8 mouse cellular contexts compared by ENCODE assay signal in the genomic region with DNA sequence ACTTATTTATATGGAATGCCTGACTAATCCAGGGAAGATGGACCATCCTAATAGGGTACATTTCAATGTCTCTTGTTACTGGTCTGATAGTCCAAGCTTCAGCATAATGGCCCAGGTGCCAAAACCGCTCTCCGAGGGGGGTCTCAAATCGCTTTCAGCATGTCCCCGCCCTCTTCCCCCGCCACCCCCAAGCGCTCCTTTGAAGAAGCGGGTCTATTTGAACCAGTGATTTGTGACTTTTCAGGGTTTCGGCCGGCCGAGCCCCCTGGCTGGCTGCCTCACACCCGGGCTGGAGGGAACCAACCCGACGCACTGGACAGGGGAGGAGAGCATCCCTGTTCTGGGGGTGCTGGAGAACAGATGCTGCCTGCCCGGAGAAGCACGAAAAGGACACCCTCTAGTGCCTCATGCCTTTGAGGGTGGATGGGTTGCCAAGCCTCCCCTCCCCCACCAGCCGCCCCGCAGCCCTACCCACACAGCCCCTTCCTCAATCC.
DNase-seq lines count a peak whose midpoint lies in the region; ATAC-seq lines count a peak whose summit lies in the region.
"Had no signal": no experiment of that assay in that cellular context is flagged by ENCODE, and none has a peak within 500 bp of the region (broad histone marks: within the 10 kb centered on the region; RNA-seq: fewer than 3 reads in every experiment).

No protein-coding gene starts in this region.

- WGBS in liver, embryonic 11.5 days, result 2% methylated on average over 17 of the region's 17 CpGs
- 0% methylated on average over 17 of the region's 17 CpGs for WGBS in embryonic facial prominence, embryonic 10.5 days
- 0% methylated on average over 16 of the region's 17 CpGs for WGBS in hindbrain, embryonic 14.5 days
- under 1% methylated on average over 17 of the region's 17 CpGs for WGBS in neural tube, embryonic 13.5 days

- no peaks in the 10 kb centered on the region for H3K9me3 ChIP-seq in liver, embryonic 11.5 days (ENCODE audit: control insufficient read depth, low read length)
- H3K9me3 ChIP-seq in embryonic facial prominence, embryonic 10.5 days, result no peaks in the 10 kb centered on the region
- no peaks in the 10 kb centered on the region for H3K9me3 ChIP-seq in hindbrain, embryonic 14.5 days (ENCODE audit: control insufficient read depth, low read length)
- H3K9me3 ChIP-seq in neural tube, embryonic 13.5 days, result no peaks in the 10 kb centered on the region

- H3K36me3 ChIP-seq in liver, embryonic 11.5 days (ENCODE audit: control insufficient read depth, insufficient read depth, low read length), result no peaks in the 10 kb centered on the region
- no peaks in the 10 kb centered on the region for H3K36me3 ChIP-seq in embryonic facial prominence, embryonic 10.5 days (replicated peaks)
- no peaks in the 10 kb centered on the region for H3K36me3 ChIP-seq in hindbrain, embryonic 14.5 days (replicated peaks; ENCODE audit: control insufficient read depth, insufficient read depth)
- H3K36me3 ChIP-seq in neural tube, embryonic 13.5 days, result no peaks in the 10 kb centered on the region

- H3K27ac ChIP-seq in liver, embryonic 11.5 days (ENCODE audit: low read depth, low read length), result no peak overlapping the region
- H3K27ac ChIP-seq in embryonic facial prominence, embryonic 10.5 days (replicated peaks), result no peak overlapping the region
- H3K27ac ChIP-seq in hindbrain, embryonic 14.5 days, result 0 out of 2 replicates have a peak overlapping the region, but pooled peaks have one; percentile 11
- peak overlapping the region; percentile 54 for H3K27ac ChIP-seq in neural tube, embryonic 13.5 days (replicated peaks)

- H3K4me2 ChIP-seq in liver, embryonic 11.5 days, result peak overlapping the region; percentile 7; the same call in 1 of the 2 replicates
- H3K4me2 ChIP-seq in hindbrain, embryonic 14.5 days (replicated peaks), result peak overlapping the region; percentile 57
- peak overlapping the region; percentile 54 for H3K4me2 ChIP-seq in neural tube, embryonic 13.5 days

- H3K27me3 ChIP-seq in liver, embryonic 11.5 days (replicated peaks; ENCODE audit: control insufficient read depth, insufficient read depth, low read length), result peaks cover 62% of the 10 kb centered on the region
- H3K27me3 ChIP-seq in embryonic facial prominence, embryonic 10.5 days (replicated peaks; ENCODE audit: low read depth, poor library complexity, severe bottlenecking), result peaks cover 89% of the 10 kb centered on the region
- H3K27me3 ChIP-seq in hindbrain, embryonic 14.5 days (ENCODE audit: control insufficient read depth, insufficient read depth, low read length), result peaks cover 39% of the 10 kb centered on the region
- H3K27me3 ChIP-seq in neural tube, embryonic 13.5 days, result peaks cover 63% of the 10 kb centered on the region

- DNase-seq in liver, embryonic 11.5 days (ENCODE audit: low spot score), result no peak
- DNase-seq in liver, result no peak
- peak; percentile 58 for DNase-seq in embryonic facial prominence, embryonic 10.5 days (ENCODE audit: low spot score)
- no peak for DNase-seq in hindbrain, embryonic 14.5 days (ENCODE audit: low spot score)
- no peak for DNase-seq in gastrocnemius, postnatal 25 days
- DNase-seq in testis, postnatal 14 days (ENCODE audit: low spot score), result no peak

- no peak for ATAC-seq in liver, embryonic 11.5 days (replicated peaks; ENCODE audit: low FRiP score)
- peak; percentile 76; the same call in 1 of the 2 replicates for ATAC-seq in hindbrain, embryonic 14.5 days (ENCODE audit: low FRiP score)
- ATAC-seq in neural tube, embryonic 13.5 days (ENCODE audit: low read depth), result peak; percentile 92

- no peak overlapping the region for H3K9ac ChIP-seq in liver, embryonic 11.5 days (ENCODE audit: low read depth, low read length)
- peak overlapping the region; percentile 42; the same call in 1 of the 2 replicates for H3K9ac ChIP-seq in hindbrain, embryonic 14.5 days
- peak overlapping the region; percentile 49 for H3K9ac ChIP-seq in neural tube, embryonic 13.5 days

- no peak overlapping the region for H3K4me3 ChIP-seq in liver, embryonic 11.5 days (ENCODE audit: low read depth, low read length)
- H3K4me3 ChIP-seq in embryonic facial prominence, embryonic 10.5 days, result peak overlapping the region; percentile 47
- H3K4me3 ChIP-seq in hindbrain, embryonic 14.5 days (replicated peaks; ENCODE audit: low read length), result peak overlapping the region; percentile 24
- peak overlapping the region; percentile 28 for H3K4me3 ChIP-seq in neural tube, embryonic 13.5 days
- H3K4me3 ChIP-seq: erythroblast, embryonic 14.5 days had no signal

- H3K4me1 ChIP-seq in liver, embryonic 11.5 days (replicated peaks; ENCODE audit: control insufficient read depth, insufficient read depth, low read length), result no peaks in the 10 kb centered on the region
- peaks cover 34% of the 10 kb centered on the region for H3K4me1 ChIP-seq in embryonic facial prominence, embryonic 10.5 days
- H3K4me1 ChIP-seq in hindbrain, embryonic 14.5 days (replicated peaks; ENCODE audit: control insufficient read depth, insufficient read depth, low read length), result peaks cover 19% of the 10 kb centered on the region; the same call in 1 of the 2 replicates
- peaks cover 54% of the 10 kb centered on the region for H3K4me1 ChIP-seq in neural tube, embryonic 13.5 days (replicated peaks)

Comparison
In these comparisons a context has a peak if more than half of its experiments do, and no peak if none do; other contexts are left out.
1. H3K27ac ChIP-seq: peak in hindbrain, embryonic 14.5 days (single experiment) and neural tube, embryonic 13.5 days (single experiment); none in liver, embryonic 11.5 days (single experiment) and embryonic facial prominence, embryonic 10.5 days (single experiment).
2. H3K4me2 ChIP-seq: peak in every context shown above with its lines; median percentile 57 in hindbrain, embryonic 14.5 days; 54 in neural tube, embryonic 13.5 days; 7 in liver, embryonic 11.5 days.